Mouse (Mus musculus) heart, adult 11 months (tissue): Measurements from ENCODE around the gene Gm10840.

Source experiments
- DNase-seq: peaks from one replicate; pipeline ENCODE4 v3.0.0; 2022

Gene Gm10840

DNA sequence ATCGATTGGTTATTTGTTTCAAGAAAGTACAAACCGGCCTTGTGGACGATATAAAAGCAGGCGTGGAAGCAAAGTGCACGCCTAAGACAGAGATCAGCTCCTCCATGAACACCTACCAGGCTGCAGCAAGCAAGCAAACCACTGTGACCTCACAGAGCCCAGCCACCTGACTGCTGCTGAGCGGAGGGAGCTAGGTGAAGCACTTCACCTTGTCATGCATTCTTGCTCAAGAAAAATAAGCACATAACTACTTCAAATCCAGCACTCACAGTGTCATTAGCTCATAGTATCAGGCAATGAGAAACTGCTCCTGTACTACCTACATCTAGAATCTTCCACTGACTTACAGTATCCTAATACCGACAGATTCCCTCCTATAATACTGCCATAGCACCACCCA is 39.3 kb downstream of the Gm10840 start:
- DNase-seq, result peak; percentile 66

DNA sequence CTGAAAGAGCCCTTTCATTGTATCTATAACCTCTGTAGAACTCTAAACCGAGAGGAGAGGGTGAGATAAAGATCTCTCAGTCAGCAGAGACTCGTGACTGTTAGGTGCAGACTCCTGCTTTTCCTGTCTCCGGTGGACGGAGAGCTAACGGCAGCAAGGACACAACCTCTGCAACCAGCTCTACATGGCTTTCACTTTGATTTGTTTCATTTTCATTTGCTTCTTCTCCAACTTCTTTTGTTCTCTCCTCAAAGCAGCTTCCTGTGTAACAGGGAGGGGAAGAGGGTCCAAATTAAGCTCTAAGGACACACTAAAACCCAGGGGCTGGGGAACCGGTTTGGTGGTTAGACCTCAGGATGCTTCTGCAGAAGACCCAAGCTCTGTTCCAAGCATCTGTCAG is 40.1 kb downstream of the Gm10840 start:
- DNase-seq, result peak; percentile 52

- DNase-seq, result peak; percentile 40
These were observed 40.9 kb downstream of the Gm10840 start for GRCm38 (mm10) chr11:106201337-106202122.

DNA sequence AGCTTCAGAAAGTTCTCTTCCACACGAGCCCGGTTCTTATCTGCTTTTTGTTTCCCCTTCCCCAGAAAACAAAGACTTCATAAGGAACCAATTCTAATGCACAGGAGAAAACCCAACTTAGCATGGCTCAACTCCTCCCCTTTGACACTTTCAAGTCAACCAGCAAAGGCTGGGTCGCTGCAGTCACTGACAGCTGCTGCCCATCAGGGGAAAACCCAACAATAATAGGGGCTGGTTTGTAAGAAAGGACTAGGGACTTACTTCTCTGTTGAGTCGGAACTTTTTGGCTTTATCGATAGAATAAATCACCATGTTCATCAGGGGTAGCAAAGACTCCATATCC is 41.4 kb downstream of the Gm10840 start, which contains the start of gene Strada:
Strada (minus strand) TSS at position 46 of the 343 bp plus-strand sequence.
- peak; percentile 80 for DNase-seq
